In the genomic region with DNA sequence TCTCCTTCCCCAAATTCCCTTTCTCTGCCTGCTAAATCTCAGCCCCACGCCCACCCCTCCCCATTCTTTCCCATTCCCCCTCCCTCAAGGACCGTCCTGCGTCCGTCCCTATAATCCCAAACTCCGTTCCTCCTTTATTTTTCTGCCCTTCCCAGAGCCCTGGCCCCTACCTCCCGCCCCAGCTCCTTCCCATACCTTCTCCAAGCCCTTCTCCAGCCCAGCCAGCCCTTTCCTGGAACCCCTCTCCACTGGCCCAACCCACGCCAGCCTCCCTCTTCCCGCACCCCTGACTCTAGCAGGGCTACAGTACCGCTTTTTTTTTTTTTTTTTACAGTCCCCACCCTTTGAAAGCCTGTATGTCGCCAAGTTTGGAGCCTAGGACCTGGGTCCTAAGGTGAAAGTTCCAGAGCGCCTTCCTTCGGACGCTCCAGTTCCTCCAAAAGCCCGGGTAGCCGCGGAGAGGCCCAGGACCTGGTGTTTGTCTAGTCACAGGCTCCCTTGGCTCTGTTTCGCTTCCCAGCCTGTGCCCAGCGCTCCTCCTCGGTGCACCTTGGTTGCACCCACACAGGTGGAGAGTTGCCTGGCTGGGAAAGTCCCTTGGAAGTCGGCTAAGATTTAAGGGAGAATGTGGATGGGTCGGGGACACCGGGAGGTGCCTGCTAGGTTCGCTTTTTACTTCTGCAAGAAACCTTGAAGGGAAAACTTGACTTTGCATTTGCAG, we compare ENCODE assay signal across 7 mouse cellular contexts. TPM values are rescaled to one million over a fixed set of nuclear protein-coding genes. Genes with fewer than 3 reads are reported as not detected.
DNase-seq lines count a peak whose midpoint lies in the region; ATAC-seq and TF ChIP-seq lines count a peak whose summit lies in the region.

No protein-coding gene starts in this region.

- no peak for TF ChIP-seq POLR2A in cortical plate, adult 2 months (IDR thresholded peaks at IDR 0.05; ENCODE audit: extremely low read depth, insufficient read depth, low read length)

- no peak overlapping the region for H3K27ac ChIP-seq in cortical plate, adult 2 months (ENCODE audit: insufficient read depth, low read length)
- no peak overlapping the region for H3K27ac ChIP-seq in hindbrain, postnatal 0 days
- no peak overlapping the region for H3K27ac ChIP-seq in liver, embryonic 15.5 days (replicated peaks)

- H3K36me3 ChIP-seq in E14TG2a.4 (ENCODE audit: insufficient read depth, low read length): no peaks in the 10 kb centered on the region
- no peaks in the 10 kb centered on the region for H3K36me3 ChIP-seq in hindbrain, postnatal 0 days (ENCODE audit: insufficient read depth, low read length)
- H3K36me3 ChIP-seq in liver, embryonic 15.5 days (replicated peaks): no peaks in the 10 kb centered on the region

- no peaks in the 10 kb centered on the region for H3K9me3 ChIP-seq in E14TG2a.4 (ENCODE audit: low read length)
- H3K9me3 ChIP-seq in hindbrain, postnatal 0 days (ENCODE audit: low read length): no peaks in the 10 kb centered on the region
- H3K9me3 ChIP-seq in liver, embryonic 15.5 days (replicated peaks): no peaks in the 10 kb centered on the region

- no peak for DNase-seq in hindbrain, postnatal 0 days (ENCODE audit: low spot score)
- DNase-seq in urinary bladder, postnatal 14 days (ENCODE audit: low spot score): no peak
- DNase-seq in frontal cortex, postnatal 36 days (ENCODE audit: low spot score in 2 of 2): no peak

- peaks cover 79% of the 10 kb centered on the region for H3K27me3 ChIP-seq in E14TG2a.4 (ENCODE audit: insufficient read depth, low read length)
- peaks cover 46% of the 10 kb centered on the region for H3K27me3 ChIP-seq in hindbrain, postnatal 0 days (ENCODE audit: insufficient read depth, low read length)
- peaks cover 90% of the 10 kb centered on the region for H3K27me3 ChIP-seq in liver, embryonic 15.5 days

- H3K4me3 ChIP-seq in E14TG2a.4 (replicated peaks; ENCODE audit: low read length): peak overlapping the region; percentile 67
- peak overlapping the region; percentile 50; the same call in 1 of the 2 replicates for H3K4me3 ChIP-seq in cortical plate, adult 2 months (ENCODE audit: insufficient read depth, low read length)
- H3K4me3 ChIP-seq in hindbrain, postnatal 0 days (ENCODE audit: low read length): peak overlapping the region; percentile 47
- peak overlapping the region; percentile 58 for H3K4me3 ChIP-seq in liver, embryonic 15.5 days (replicated peaks)

- ATAC-seq in hindbrain, postnatal 0 days: peak; percentile 24; the same call in 1 of the 2 replicates
- ATAC-seq in liver, embryonic 15.5 days (ENCODE audit: insufficient read depth): no peak
- ATAC-seq in erythroid progenitor cell, adult 5-6 weeks (replicated peaks; ENCODE audit: low FRiP score, poor library complexity, severe bottlenecking): no peak

- peaks cover 71% of the 10 kb centered on the region for H3K4me1 ChIP-seq in E14TG2a.4 (replicated peaks; ENCODE audit: low read depth, low read length)
- no peaks in the 10 kb centered on the region for H3K4me1 ChIP-seq in cortical plate, adult 2 months (ENCODE audit: control insufficient read depth, insufficient read depth, low read length)
- peaks cover 9% of the 10 kb centered on the region for H3K4me1 ChIP-seq in hindbrain, postnatal 0 days (ENCODE audit: insufficient read depth, low read length)
- H3K4me1 ChIP-seq in liver, embryonic 15.5 days (replicated peaks): peaks cover 30% of the 10 kb centered on the region

- 4% methylated on average over 23 of the region's 23 CpGs for WGBS in hindbrain, postnatal 0 days
- WGBS in liver, embryonic 15.5 days (ENCODE audit: insufficient replicate concordance): 6% methylated on average over 23 of the region's 23 CpGs

- H3K4me2 ChIP-seq in hindbrain, postnatal 0 days (ENCODE audit: low read depth, low read length): peak overlapping the region; percentile 98
- H3K4me2 ChIP-seq in liver, embryonic 15.5 days: peak overlapping the region; percentile 72

- H3K9ac ChIP-seq in hindbrain, postnatal 0 days (replicated peaks; ENCODE audit: low read length): no peak overlapping the region
- no peak overlapping the region for H3K9ac ChIP-seq in liver, embryonic 15.5 days

- TF ChIP-seq CTCF in E14TG2a.4 (conservative IDR thresholded peaks at IDR 0.05; ENCODE audit: low read length): no peak
- TF ChIP-seq CTCF in cortical plate, adult 2 months (IDR thresholded peaks at IDR 0.05; ENCODE audit: extremely low read depth, insufficient read depth, low read length): no peak
- TF ChIP-seq CTCF in hindbrain, postnatal 0 days (IDR thresholded peaks at IDR 0.05; ENCODE audit: low read depth): no peak

RNA-seq across cellular contexts. Expression of gene Rab20, which starts 0.5 kb away (rescaled TPM):
- 0.98 and 1.2 TPM in 2 replicates for polyA plus RNA-seq in cortical plate, adult 2 months (2012; rRNA removed)
- total RNA-seq in hindbrain, postnatal 0 days (2014; rRNA removed): 0.58 and 4.7 TPM in 2 replicates
- polyA plus RNA-seq in hindbrain, postnatal 0 days (2015; fragmentation: Nextera tagmentation; extraction: Ambion mirVana): 2.2 and 3.1 TPM in 2 replicates
- polyA plus RNA-seq in liver, embryonic 15.5 days (2015; fragmentation: Nextera tagmentation; extraction: Ambion mirVana): 5.8 and 6.9 TPM in 2 replicates
- 2.9 TPM in 1 of 2 replicates, not detected in the other for total RNA-seq in erythroid progenitor cell, adult 5-6 weeks (2015; ENCODE audit: low replicate concordance)
- 2.8 and 3.6 TPM in 2 replicates for total RNA-seq in erythroid progenitor cell, adult 5-6 weeks (2017; ENCODE audit: low replicate concordance)

RNA-seq across cellular contexts. Expression of gene Naxd, which starts 18.3 kb away (rescaled TPM):
- polyA plus RNA-seq in cortical plate, adult 2 months (2012; rRNA removed): 96.5 and 98.5 TPM in 2 replicates
- 86.9 and 115 TPM in 2 replicates for total RNA-seq in hindbrain, postnatal 0 days (2014; rRNA removed)
- 125 and 129 TPM in 2 replicates for polyA plus RNA-seq in hindbrain, postnatal 0 days (2015; fragmentation: Nextera tagmentation; extraction: Ambion mirVana)
- 37.1 and 40.1 TPM in 2 replicates for polyA plus RNA-seq in liver, embryonic 15.5 days (2015; fragmentation: Nextera tagmentation; extraction: Ambion mirVana)
- 20.2 and 42.8 TPM in 2 replicates for total RNA-seq in erythroid progenitor cell, adult 5-6 weeks (2015; ENCODE audit: low replicate concordance)
- total RNA-seq in erythroid progenitor cell, adult 5-6 weeks (2017; ENCODE audit: low replicate concordance): 12.9 and 24.0 TPM in 2 replicates
